Mouse (Mus musculus): ENCODE data around the gene Gpc6.
"Not testable (repeated sequence)": the region's sequence is repeated elsewhere in the genome, so short reads cannot be mapped to it uniquely, and the experiment has no call there.

The Gpc6 gene

GRCm38 (mm10) chr14:117369331-117369866 is 444.3 kb downstream of the Gpc6 start:
- no peak for DNase-seq (ENCODE audit: low spot score in 2 of 2)

- no peak for DNase-seq (ENCODE audit: low spot score in 2 of 2)
Observed at GRCm38 (mm10) chr14:117376822-117377376, 451.8 kb downstream of the Gpc6 start.

GRCm38 (mm10) chr14:117379979-117380378 is 454.9 kb downstream of the Gpc6 start:
- no peak for DNase-seq (ENCODE audit: low spot score in 2 of 2)

- DNase-seq (ENCODE audit: low spot score in 2 of 2): no peak
Observed at GRCm38 (mm10) chr14:117383188-117383587, 458.1 kb downstream of the Gpc6 start.

GRCm38 (mm10) chr14:117384096-117384770 is 459.1 kb downstream of the Gpc6 start:
- no peak for DNase-seq (ENCODE audit: low spot score in 2 of 2)

- no peak for DNase-seq (ENCODE audit: low spot score in 2 of 2)
Observed at GRCm38 (mm10) chr14:117385731-117386270, 460.7 kb downstream of the Gpc6 start.

GRCm38 (mm10) chr14:117390794-117391320 is 465.7 kb downstream of the Gpc6 start:
- no peak for DNase-seq (ENCODE audit: low spot score in 2 of 2)

GRCm38 (mm10) chr14:117391412-117391811 is 466.3 kb downstream of the Gpc6 start:
- no peak for DNase-seq (ENCODE audit: low spot score in 2 of 2)

GRCm38 (mm10) chr14:117397165-117397564 is 472.1 kb downstream of the Gpc6 start:
- no peak for DNase-seq (ENCODE audit: low spot score in 2 of 2)

GRCm38 (mm10) chr14:117407824-117408524 is 482.9 kb downstream of the Gpc6 start:
- no peak for DNase-seq (ENCODE audit: low spot score in 2 of 2)

GRCm38 (mm10) chr14:117408525-117408835 is 483.4 kb downstream of the Gpc6 start:
- DNase-seq (ENCODE audit: low spot score in 2 of 2): no peak

- DNase-seq (ENCODE audit: low spot score in 2 of 2): no peak
Observed at GRCm38 (mm10) chr14:117409778-117410177, 484.7 kb downstream of the Gpc6 start.

- no peak for DNase-seq (ENCODE audit: low spot score in 2 of 2)
Observed at GRCm38 (mm10) chr14:117410511-117410910, 485.4 kb downstream of the Gpc6 start.

- no peak for DNase-seq (ENCODE audit: low spot score in 2 of 2)
Observed at GRCm38 (mm10) chr14:117415045-117415444, 489.9 kb downstream of the Gpc6 start.

GRCm38 (mm10) chr14:117419561-117420218 is 494.6 kb downstream of the Gpc6 start:
- no peak for DNase-seq (ENCODE audit: low spot score in 2 of 2)

GRCm38 (mm10) chr14:117421170-117421569 is 496.1 kb downstream of the Gpc6 start:
- no peak for DNase-seq (ENCODE audit: low spot score in 2 of 2)

GRCm38 (mm10) chr14:117426116-117426515 is 501.0 kb downstream of the Gpc6 start:
- DNase-seq (ENCODE audit: low spot score in 2 of 2): no peak

- DNase-seq (ENCODE audit: low spot score in 2 of 2): no peak
Observed at GRCm38 (mm10) chr14:117427776-117428175, 502.7 kb downstream of the Gpc6 start.

- no peak for DNase-seq (ENCODE audit: low spot score in 2 of 2)
Observed at GRCm38 (mm10) chr14:117435739-117436138, 510.6 kb downstream of the Gpc6 start.

- not testable (repeated sequence) for DNase-seq (ENCODE audit: low spot score in 2 of 2)
Observed at GRCm38 (mm10) chr14:117446675-117447231, 521.6 kb downstream of the Gpc6 start.

GRCm38 (mm10) chr14:117451391-117451991 is 526.4 kb downstream of the Gpc6 start:
- DNase-seq (ENCODE audit: low spot score in 2 of 2): no peak

Measured in right cerebral cortex, adult 2 months (tissue).